Mouse (Mus musculus): ENCODE data around the gene Irs2. TPM values are rescaled to one million over a fixed set of nuclear protein-coding genes. Genes with fewer than 3 reads are reported as not detected.

Irs2 gene
- polyA plus RNA-seq (2014; fragmentation: Nextera tagmentation; extraction: Ambion mirVana), result 6.7 and 6.8 TPM in 2 replicates

DNA sequence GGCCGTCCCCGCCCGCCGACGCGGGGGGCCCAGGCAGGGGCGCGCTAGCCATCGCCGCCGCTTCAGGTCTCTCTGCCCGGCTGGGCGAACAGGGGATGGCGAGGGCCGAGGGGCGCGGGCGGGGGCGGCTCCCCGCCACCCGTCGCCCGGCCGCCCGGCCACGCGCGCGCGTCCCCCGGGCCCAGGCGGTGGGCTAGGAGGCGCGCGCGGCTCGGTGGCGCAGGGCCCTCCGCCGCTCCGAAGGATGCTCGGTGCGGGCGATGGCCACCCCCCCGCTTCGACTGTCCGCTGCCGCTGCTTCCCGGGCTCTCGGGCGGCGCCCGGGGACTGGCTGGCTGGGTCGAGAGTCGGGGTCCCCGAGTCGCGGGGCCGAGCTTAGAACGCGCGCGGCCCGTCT is at the start of gene Irs2:
TSS of gene Irs2 (minus strand) at position 80 of the 397 bp plus-strand sequence.
- no peaks in the 10 kb centered on the region for H3K27me3 ChIP-seq (ENCODE audit: control insufficient read depth, insufficient read depth, low read length)
- H3K9me3 ChIP-seq (replicated peaks; ENCODE audit: control insufficient read depth, low read length), result no peaks in the 10 kb centered on the region
- H3K27ac ChIP-seq (replicated peaks; ENCODE audit: low read depth, low read length), result peak within 1 kb of the TSS; percentile 94
- DNase-seq (ENCODE audit: low spot score) (no peak), ATAC-seq (replicated peaks; ENCODE audit: insufficient number of reproducible peaks, low FRiP score, low TSS enrichment, low read depth) (no peak; the same call in 1 of the 2 replicates)
- 0% methylated on average over 26 of the region's 64 CpGs for WGBS
- H3K4me1 ChIP-seq (ENCODE audit: control insufficient read depth, insufficient read depth, low read length), result peaks cover 13% of the 10 kb centered on the region
- no peaks in the 10 kb centered on the region for H3K36me3 ChIP-seq (replicated peaks; ENCODE audit: control insufficient read depth, insufficient read depth, low read depth, low read length)
- H3K4me2 ChIP-seq (ENCODE audit: low read depth, low read length), result peak within 1 kb of the TSS; percentile 89
- H3K4me3 ChIP-seq (ENCODE audit: low read depth, low read length), result peak within 1 kb of the TSS; percentile 84
- peak within 1 kb of the TSS; percentile 88 for H3K9ac ChIP-seq (replicated peaks; ENCODE audit: low read length)

DNA sequence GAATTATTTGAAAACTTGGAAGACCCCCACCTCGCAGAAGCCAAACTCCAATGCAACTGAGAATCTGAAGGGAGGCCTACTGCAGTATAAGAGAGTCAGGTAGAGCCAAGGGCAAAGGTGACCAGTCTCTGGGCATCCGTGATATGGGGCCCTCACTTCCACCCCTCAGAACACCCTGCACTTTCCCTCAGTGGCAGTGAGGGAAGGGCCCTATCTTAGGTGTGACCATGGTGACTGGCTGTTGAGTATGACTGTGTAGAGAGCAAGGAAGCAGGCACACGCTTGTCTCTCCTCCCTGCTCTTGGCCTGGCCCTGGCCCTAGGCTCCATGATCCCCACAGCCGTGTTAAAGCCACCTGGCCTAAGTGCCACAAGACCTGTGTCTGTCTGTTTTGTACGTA is 48.4 kb upstream of the Irs2 start:
- no peak overlapping the region for H3K27ac ChIP-seq (replicated peaks; ENCODE audit: low read depth, low read length)

DNA sequence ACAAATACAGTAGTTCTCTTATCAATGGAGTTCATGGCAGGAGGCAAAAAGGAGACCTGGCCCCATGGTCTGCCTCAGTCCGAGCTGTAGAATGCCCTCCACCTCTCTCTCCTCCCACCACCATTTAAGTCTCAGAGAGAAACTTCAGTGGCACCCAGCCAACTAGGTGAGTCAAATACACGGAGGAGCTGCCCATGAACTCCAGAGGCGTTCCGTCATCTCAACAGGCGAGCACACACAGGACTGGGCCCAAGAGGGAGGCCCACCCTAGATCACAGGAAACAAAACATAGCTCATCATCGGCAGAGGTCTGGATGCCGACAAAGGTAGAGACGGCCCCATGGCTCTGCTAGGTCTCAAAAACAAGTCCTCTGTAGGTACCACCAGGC is 47.9 kb upstream of the Irs2 start:
- Histone ChIP-seq H3K27me3 (ENCODE audit: control insufficient read depth, insufficient read depth, low read length) (no peaks in the 10 kb centered on the region), H3K27ac (replicated peaks; ENCODE audit: low read depth, low read length) (no peak overlapping the region), H3K9ac (replicated peaks; ENCODE audit: low read length) (no peak overlapping the region), H3K4me2 (ENCODE audit: low read depth, low read length) (no peak overlapping the region), H3K9me3 (replicated peaks; ENCODE audit: control insufficient read depth, low read length) (no peaks in the 10 kb centered on the region), H3K4me1 (ENCODE audit: control insufficient read depth, insufficient read depth, low read length) (no peaks in the 10 kb centered on the region), H3K4me3 (ENCODE audit: low read depth, low read length) (no peak overlapping the region), H3K36me3 (replicated peaks; ENCODE audit: control insufficient read depth, insufficient read depth, low read depth, low read length) (no peaks in the 10 kb centered on the region)
- ATAC-seq (replicated peaks; ENCODE audit: insufficient number of reproducible peaks, low FRiP score, low TSS enrichment, low read depth) (no peak), DNase-seq (ENCODE audit: low spot score) (no peak)
- 92% methylated on average over 8 of the region's 8 CpGs for WGBS

More for the DNA sequence above, 48.4 kb upstream of the Irs2 start:
- H3K4me3 ChIP-seq (ENCODE audit: low read depth, low read length), result no peak overlapping the region
- H3K36me3 ChIP-seq (replicated peaks; ENCODE audit: control insufficient read depth, insufficient read depth, low read depth, low read length), result no peaks in the 10 kb centered on the region
- no peak for ATAC-seq (replicated peaks; ENCODE audit: insufficient number of reproducible peaks, low FRiP score, low TSS enrichment, low read depth)
- no peaks in the 10 kb centered on the region for H3K27me3 ChIP-seq (ENCODE audit: control insufficient read depth, insufficient read depth, low read length)
- 87% methylated on average over 5 of the region's 5 CpGs for WGBS
- no peaks in the 10 kb centered on the region for H3K9me3 ChIP-seq (replicated peaks; ENCODE audit: control insufficient read depth, low read length)
- no peak for DNase-seq (ENCODE audit: low spot score)
- H3K9ac ChIP-seq (replicated peaks; ENCODE audit: low read length), result no peak overlapping the region
- no peaks in the 10 kb centered on the region for H3K4me1 ChIP-seq (ENCODE audit: control insufficient read depth, insufficient read depth, low read length)
- no peak overlapping the region for H3K4me2 ChIP-seq (ENCODE audit: low read depth, low read length)

DNA sequence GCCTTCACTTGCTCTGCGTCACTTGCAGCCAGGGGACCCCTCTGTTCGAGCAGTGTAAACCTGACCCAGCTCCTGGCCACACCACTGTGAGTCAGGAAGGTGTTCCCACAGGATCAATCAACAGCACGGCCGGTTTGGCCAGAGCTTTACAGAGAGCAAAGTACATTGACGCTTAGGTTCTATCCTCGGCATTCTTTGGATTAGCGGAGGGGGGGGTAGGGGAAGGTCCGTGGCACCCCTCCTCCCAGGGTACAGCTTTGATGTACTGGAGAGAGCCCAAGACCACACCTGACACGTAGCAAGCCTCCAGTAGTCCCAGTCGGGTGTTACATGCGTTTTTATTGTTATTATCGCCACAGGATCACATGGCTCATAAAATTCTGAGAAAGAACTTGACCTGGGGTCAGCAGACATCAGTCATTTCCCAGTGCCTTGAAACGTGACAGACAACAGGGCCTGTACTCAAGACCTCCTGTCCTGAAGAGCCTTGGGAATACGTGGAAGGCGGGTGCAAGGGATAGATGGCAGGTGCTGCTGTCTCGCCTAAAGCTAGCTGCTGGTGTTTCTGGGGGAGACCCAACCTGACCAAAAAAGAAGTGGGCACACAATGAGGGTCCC is 47.4 kb upstream of the Irs2 start:
- 75% methylated on average over 16 of the region's 16 CpGs for WGBS
- no peak overlapping the region for H3K9ac ChIP-seq (replicated peaks; ENCODE audit: low read length)
- no peaks in the 10 kb centered on the region for H3K9me3 ChIP-seq (replicated peaks; ENCODE audit: control insufficient read depth, low read length)
- no peak overlapping the region for H3K4me3 ChIP-seq (ENCODE audit: low read depth, low read length)
- no peaks in the 10 kb centered on the region for H3K4me1 ChIP-seq (ENCODE audit: control insufficient read depth, insufficient read depth, low read length)
- no peaks in the 10 kb centered on the region for H3K27me3 ChIP-seq (ENCODE audit: control insufficient read depth, insufficient read depth, low read length)
- no peak overlapping the region for H3K27ac ChIP-seq (replicated peaks; ENCODE audit: low read depth, low read length)
- DNase-seq (ENCODE audit: low spot score), result no peak
- no peak overlapping the region for H3K4me2 ChIP-seq (ENCODE audit: low read depth, low read length)
- no peak for ATAC-seq (replicated peaks; ENCODE audit: insufficient number of reproducible peaks, low FRiP score, low TSS enrichment, low read depth)
- no peaks in the 10 kb centered on the region for H3K36me3 ChIP-seq (replicated peaks; ENCODE audit: control insufficient read depth, insufficient read depth, low read depth, low read length)

DNA sequence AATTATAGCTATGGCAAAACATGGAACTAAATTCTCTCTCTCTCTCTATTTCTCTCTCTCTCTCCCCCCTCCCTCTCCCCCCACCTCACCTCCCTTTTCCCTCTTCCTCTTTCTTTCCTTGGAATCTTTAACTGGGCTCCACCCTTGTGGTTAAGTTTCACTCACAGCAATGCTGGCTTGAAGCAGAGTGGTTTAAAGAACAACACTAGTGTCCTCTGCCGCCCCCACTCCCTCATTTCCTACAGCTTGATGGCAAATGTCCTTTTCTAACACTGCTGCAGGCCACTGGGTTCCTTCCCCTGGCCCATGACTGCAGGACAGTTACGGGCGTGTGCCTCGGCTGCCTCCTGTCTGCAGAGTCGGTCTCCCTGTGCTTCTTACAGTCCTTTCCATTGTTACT is 41.6 kb upstream of the Irs2 start:
- ATAC-seq (replicated peaks; ENCODE audit: insufficient number of reproducible peaks, low FRiP score, low TSS enrichment, low read depth) (no peak), DNase-seq (ENCODE audit: low spot score) (no peak)
- Histone ChIP-seq H3K9me3 (replicated peaks; ENCODE audit: control insufficient read depth, low read length) (no peaks in the 10 kb centered on the region), H3K4me1 (ENCODE audit: control insufficient read depth, insufficient read depth, low read length) (no peaks in the 10 kb centered on the region), H3K27ac (replicated peaks; ENCODE audit: low read depth, low read length) (no peak overlapping the region), H3K4me3 (ENCODE audit: low read depth, low read length) (no peak overlapping the region), H3K4me2 (ENCODE audit: low read depth, low read length) (no peak overlapping the region), H3K27me3 (ENCODE audit: control insufficient read depth, insufficient read depth, low read length) (no peaks in the 10 kb centered on the region), H3K36me3 (replicated peaks; ENCODE audit: control insufficient read depth, insufficient read depth, low read depth, low read length) (no peaks in the 10 kb centered on the region), H3K9ac (replicated peaks; ENCODE audit: low read length) (no peak overlapping the region)
- 58% methylated on average over 5 of the region's 5 CpGs for WGBS

DNA sequence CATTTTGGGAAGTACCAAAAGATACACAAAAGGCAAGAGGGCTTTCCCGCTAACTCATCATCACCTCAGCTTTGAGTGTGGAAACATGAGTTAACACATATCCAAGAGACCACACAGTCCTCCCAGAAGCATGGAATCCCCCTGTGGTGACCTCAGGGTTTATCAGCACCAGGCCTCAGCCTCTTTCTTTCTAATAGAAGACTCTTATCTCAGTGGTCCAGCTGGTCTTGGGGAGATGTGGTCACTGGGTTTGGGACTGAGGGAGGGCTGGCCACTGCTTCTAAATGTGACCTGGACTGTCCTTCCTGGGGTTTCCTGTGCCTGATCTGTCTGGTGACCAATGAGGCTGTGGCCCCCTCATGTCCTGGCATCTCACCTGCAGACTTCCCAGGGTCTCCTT is 39.6 kb upstream of the Irs2 start:
- Histone ChIP-seq H3K9me3 (replicated peaks; ENCODE audit: control insufficient read depth, low read length) (no peaks in the 10 kb centered on the region), H3K27ac (replicated peaks; ENCODE audit: low read depth, low read length) (no peak overlapping the region), H3K4me1 (ENCODE audit: control insufficient read depth, insufficient read depth, low read length) (no peaks in the 10 kb centered on the region), H3K4me2 (ENCODE audit: low read depth, low read length) (no peak overlapping the region), H3K4me3 (ENCODE audit: low read depth, low read length) (no peak overlapping the region), H3K36me3 (replicated peaks; ENCODE audit: control insufficient read depth, insufficient read depth, low read depth, low read length) (no peaks in the 10 kb centered on the region), H3K27me3 (ENCODE audit: control insufficient read depth, insufficient read depth, low read length) (no peaks in the 10 kb centered on the region), H3K9ac (replicated peaks; ENCODE audit: low read length) (no peak overlapping the region)
- ATAC-seq (replicated peaks; ENCODE audit: insufficient number of reproducible peaks, low FRiP score, low TSS enrichment, low read depth) (no peak), DNase-seq (ENCODE audit: low spot score) (no peak)
- 94% methylated on average over 1 of the region's 1 CpGs for WGBS

DNA sequence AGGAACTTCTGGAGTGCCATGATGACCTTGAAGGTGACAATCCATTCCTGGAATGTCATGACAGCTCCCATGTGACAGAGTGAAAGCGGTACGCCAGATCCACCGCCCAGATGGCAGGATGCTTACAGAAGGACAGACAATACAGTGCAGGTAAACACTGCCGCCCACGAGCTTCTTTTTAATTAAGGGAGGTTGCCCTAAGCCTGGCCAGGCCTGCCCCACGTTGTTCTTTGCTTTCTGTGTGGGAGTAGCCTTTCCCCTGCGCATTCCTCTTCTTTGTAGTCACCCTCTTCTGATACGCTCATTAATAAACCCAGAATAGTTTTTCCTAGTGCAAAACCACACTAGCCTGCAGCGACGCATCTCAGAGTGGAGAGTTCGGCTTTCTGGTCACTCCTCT is 36.4 kb upstream of the Irs2 start:
- WGBS, result 72% methylated on average over 11 of the region's 11 CpGs
- Histone ChIP-seq H3K4me2 (ENCODE audit: low read depth, low read length) (no peak overlapping the region), H3K27ac (replicated peaks; ENCODE audit: low read depth, low read length) (no peak overlapping the region), H3K36me3 (replicated peaks; ENCODE audit: control insufficient read depth, insufficient read depth, low read depth, low read length) (no peaks in the 10 kb centered on the region), H3K4me1 (ENCODE audit: control insufficient read depth, insufficient read depth, low read length) (no peaks in the 10 kb centered on the region), H3K4me3 (ENCODE audit: low read depth, low read length) (no peak overlapping the region), H3K27me3 (ENCODE audit: control insufficient read depth, insufficient read depth, low read length) (no peaks in the 10 kb centered on the region), H3K9me3 (replicated peaks; ENCODE audit: control insufficient read depth, low read length) (no peaks in the 10 kb centered on the region), H3K9ac (replicated peaks; ENCODE audit: low read length) (no peak overlapping the region)
- DNase-seq (ENCODE audit: low spot score) (no peak), ATAC-seq (replicated peaks; ENCODE audit: insufficient number of reproducible peaks, low FRiP score, low TSS enrichment, low read depth) (no peak)

DNA sequence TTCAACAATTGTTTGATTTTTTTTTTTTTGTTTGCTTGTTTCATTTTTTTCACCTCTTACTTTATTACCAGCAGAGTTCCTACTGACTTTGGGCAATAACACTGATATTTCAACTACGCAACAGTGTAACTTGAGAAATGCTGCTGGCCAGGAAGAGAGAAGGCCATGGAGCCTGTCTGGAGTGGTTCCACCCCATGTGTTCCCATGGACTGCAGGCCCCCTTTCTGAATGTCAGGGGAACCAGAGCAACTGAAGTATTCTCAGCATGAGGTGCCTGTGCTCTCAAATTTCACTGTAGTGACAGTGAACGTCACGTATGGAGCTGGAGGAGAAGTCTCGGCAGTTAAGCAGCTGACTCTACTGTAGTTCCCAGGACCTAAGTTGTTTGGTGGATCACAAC is 35.3 kb upstream of the Irs2 start:
- DNase-seq (ENCODE audit: low spot score) (no peak), ATAC-seq (replicated peaks; ENCODE audit: insufficient number of reproducible peaks, low FRiP score, low TSS enrichment, low read depth) (no peak)
- Histone ChIP-seq H3K9ac (replicated peaks; ENCODE audit: low read length) (no peak overlapping the region), H3K4me1 (ENCODE audit: control insufficient read depth, insufficient read depth, low read length) (no peaks in the 10 kb centered on the region), H3K4me3 (ENCODE audit: low read depth, low read length) (no peak overlapping the region), H3K36me3 (replicated peaks; ENCODE audit: control insufficient read depth, insufficient read depth, low read depth, low read length) (no peaks in the 10 kb centered on the region), H3K4me2 (ENCODE audit: low read depth, low read length) (no peak overlapping the region), H3K27ac (replicated peaks; ENCODE audit: low read depth, low read length) (no peak overlapping the region), H3K27me3 (ENCODE audit: control insufficient read depth, insufficient read depth, low read length) (no peaks in the 10 kb centered on the region), H3K9me3 (replicated peaks; ENCODE audit: control insufficient read depth, low read length) (no peaks in the 10 kb centered on the region)
- 47% methylated on average over 4 of the region's 4 CpGs for WGBS
